Mouse (Mus musculus): ENCODE measurements around the gene Adgrb2.

Adgrb2 gene

DNA sequence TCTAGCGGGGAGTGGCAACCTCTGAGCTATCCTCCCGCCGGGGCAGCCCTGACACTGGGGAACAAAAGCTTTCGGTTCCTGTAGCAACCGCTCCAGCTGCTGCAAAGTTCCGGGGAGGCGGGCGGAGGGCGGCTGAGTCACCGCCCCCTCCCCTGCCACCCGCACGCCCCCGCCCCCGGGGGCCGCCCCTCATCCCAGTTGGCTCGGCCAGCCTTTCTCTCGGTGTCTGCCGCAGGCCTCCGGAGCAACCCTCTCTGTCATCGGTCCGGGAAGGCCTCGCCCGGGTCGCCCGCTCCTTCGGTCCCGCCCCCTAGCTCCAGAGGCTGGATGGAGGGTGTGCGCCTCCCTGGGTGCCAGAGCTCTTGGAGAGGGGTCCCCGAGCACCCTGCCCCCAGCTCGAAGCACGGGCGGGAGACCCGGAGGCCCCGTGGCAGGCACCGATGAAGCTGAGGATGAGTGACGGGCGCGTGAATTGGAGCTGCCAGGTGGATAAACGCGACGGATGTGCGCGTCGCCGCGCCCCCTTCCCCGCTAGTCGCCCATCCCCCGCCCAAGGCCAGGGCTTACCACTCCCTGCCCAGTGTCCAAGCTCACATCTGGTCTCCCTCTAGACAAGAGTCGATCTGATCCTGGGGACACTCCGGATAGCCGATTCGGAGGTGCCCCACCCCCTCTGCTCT is 3.3 kb downstream of the Adgrb2 start:
- DNase-seq (ENCODE audit: low spot score in 2 of 2) = no peak

DNA sequence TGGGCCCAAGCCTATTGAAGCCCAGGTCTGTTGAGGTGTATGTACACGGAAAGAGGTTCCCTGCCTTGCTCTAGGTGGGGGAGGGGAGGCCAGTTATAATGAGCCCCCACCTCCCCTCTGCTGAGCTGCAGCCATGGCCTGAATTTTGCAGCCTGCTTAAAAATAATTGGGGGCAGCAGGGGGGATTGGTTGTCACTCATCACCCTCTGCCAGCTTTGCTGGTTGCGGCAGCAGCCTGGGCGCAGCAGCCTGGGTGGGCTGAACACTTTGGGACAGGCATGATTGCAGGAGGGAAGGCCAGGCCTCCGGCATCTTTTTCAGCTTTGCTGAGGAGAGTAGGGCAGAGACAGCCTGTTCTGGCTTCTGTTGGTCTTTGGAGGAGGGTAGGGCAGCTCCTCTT is 5.3 kb downstream of the Adgrb2 start:
- no peak for DNase-seq (ENCODE audit: low spot score in 2 of 2)

DNA sequence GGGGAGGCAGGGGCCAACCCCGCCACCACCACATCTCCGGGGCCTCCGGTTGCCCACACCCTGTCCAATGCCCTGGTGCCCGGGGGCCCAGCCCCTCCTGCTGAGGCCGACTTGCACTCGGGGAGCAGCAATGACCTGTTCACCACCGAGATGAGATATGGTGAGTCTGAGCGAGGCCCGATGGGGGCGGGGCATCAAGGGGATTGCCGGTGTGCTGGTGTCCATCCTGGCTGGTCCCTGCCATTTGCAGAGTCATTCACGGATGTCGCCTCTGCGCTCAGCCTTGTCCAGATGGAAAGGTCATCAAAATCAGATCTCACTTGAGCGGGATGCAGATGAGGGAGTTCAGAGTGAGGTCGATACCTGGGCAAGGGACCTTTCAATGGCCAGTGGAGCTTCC is 8.1 kb downstream of the Adgrb2 start:
- DNase-seq (ENCODE audit: low spot score in 2 of 2) = no peak

DNA sequence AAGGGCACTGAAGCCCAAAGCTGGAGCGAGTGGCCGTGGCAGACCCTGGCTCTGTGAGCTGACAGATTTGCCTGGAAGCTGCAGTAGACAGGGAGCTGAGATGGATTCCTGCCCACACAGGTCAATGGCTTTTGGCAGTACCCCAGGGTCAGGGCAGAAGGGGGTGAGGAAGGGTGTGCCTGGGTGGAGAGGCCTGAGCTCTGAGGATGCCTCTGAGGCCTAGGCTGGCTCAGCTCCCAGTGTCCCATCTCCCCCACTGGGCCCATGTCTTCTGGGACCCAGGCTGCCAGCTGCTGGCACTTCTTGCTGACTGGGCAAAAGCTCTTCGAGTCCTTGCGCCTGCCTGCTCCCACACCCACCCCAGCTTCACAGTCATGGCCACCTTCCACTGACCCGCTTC is 8.5 kb downstream of the Adgrb2 start:
- no peak for DNase-seq (ENCODE audit: low spot score in 2 of 2)

DNA sequence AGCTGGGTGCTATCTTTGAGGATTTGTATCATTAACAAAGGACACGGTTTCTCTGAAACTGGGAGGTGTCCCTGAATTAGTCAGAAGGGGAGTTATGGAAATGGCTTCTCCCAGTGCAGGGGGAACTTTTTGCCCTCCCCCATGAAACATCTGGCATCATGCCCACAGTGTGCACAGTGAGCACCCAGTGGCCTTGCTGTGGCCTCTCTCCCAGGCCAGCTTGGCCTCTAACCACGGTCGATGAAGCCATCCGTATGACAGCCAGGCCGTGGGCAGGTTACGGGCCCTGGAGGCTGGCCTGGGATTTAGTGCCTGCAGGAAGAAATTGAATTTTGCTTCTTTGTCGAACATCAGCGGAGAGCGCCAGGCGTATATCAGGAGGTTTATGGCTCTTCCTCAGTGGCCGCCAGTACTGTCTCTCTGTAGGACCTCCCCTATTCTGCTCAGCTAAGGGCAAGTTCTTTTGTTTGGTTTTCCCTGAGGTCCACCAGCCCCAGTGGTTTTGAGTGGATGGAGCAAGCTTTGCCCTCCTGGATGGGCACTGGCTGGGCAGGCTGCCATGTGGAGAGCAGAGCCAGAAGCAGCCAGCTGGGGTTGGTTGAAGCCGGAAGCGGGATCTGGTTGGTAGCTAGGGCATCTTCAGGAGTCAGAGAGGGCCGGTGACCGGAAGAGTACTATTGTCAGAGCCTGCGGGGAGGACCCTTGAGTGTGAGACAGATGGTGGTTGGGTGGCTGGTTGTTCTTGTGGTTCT is 9.4 kb downstream of the Adgrb2 start:
- DNase-seq (ENCODE audit: low spot score in 2 of 2) = peak in 1 of 2 experiments; percentile 51

DNA sequence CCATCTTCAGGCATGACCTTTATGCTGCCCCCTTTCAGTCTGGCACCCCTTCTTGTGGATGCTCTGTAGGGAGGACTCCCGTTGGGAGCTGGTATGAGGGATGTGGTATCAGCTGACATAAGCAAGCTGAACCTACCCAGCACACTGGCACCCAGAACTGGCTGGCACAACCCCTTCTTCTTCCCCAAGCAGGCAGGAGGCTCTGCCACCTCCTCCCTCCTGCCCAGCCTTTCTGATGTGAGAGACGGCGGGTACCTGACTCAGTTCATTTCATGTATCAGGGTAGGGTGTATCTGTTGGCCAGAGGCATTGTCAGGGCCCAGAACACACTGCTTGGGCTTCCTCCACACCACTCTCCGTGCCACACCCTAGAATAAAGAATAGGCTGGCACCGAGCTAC is 10.1 kb downstream of the Adgrb2 start:
- DNase-seq (ENCODE audit: low spot score in 2 of 2) = no peak

DNA sequence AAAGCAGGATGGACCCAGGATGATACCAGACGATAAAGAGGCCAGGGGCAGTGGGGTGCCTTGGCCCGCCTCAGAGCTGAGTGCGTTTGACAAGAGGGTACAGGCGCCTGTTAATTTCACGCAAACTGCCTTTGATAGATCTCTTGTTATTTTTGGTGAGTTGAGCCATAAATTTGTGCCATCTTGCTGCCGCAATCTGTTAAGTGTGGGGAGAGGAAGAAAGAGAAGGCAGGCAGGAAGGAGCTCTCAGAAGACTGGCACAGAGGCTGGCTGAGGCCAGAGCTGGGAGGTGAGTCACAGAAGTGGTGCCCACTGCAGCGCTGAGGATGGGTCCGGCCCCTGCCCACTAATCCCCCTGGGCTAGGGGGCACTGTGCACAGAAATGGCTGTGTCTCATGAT is 10.6 kb downstream of the Adgrb2 start:
- peak in 1 of 2 experiments; percentile 49 for DNase-seq (ENCODE audit: low spot score in 2 of 2)

DNA sequence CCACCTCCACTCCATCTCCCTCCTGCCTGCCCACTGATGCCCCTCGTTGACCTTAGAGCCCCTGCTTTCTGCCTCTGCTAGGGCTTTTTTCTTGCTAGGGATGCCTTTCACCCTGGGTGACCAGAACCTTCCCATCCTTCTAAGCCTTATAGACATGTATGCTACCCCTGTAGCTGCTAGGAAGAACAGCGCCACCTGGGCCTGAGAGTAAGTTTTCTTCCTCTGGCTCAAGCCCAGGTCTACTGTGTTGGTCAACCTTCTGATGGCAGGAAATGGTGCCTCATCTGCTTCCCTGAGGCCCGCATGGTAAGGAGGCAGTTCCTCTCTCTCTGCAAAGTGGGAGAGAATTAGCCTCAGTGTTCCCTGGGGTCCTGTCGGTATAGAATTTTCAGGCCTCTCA is 11.3 kb downstream of the Adgrb2 start:
- no peak for DNase-seq (ENCODE audit: low spot score in 2 of 2)

DNA sequence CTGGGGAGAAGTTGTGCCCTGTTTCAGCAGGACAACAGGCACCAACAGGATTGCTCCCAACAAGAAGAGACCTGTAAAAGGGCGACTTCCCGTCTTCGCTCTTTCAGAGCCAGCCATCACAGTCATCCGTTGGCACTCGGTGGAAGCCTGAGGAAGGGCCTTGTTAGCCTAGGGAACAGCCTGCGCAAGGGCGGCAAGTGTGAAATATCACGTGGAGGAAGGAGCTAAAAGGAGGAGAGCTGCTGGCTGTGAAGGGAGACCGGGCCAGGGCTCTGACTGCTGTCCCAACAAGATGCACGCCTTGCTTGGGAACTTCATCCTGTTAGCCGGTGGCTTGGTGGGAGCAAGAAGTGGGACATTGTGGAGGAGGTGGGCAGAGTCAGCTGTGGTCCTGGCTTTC is 13.5 kb downstream of the Adgrb2 start:
- peak in 1 of 2 experiments; percentile 79 for DNase-seq (ENCODE audit: low spot score in 2 of 2)

DNA sequence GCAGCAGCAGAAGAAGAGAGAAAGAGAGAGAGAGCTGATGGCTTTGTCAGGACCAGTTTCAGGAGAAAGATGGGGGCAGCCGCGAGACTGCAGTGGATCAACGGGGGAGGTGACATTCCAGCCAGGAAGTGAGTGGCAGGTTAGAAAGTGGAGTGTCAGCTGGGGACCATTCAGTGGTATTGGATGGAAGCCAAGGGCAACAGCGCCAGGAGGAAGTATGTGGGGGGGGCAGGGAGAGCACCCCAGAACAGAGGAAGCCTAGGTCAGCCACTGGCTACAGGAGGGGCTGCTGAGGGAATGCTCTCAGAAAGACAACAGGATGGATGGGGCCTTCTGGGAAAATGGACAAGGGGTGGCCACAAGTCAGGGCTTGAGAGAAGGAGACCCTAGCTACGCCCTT is 17.0 kb downstream of the Adgrb2 start:
- no peak for DNase-seq (ENCODE audit: low spot score in 2 of 2)

DNA sequence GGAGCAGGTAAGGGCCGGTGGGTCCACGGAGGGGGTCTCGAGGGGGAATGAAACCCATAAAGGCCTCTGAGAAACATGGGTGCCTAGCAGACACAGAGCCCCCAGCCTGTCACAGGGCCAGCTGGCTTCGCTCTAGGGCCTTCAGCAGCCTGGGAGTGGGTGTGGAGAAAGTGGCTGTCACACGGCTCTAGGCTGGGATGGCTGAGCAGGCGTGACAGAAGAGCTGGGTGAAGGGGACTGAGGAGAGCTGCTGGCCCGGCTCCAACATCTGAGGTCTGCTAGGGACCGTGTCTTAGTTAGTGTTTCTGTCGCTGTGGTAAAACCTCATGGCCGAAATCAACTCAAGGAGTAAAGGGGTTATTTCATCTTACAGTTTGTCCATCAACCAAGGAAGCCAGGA is 17.5 kb downstream of the Adgrb2 start:
- peak in 1 of 2 experiments; percentile 63 for DNase-seq (ENCODE audit: low spot score in 2 of 2)

DNA sequence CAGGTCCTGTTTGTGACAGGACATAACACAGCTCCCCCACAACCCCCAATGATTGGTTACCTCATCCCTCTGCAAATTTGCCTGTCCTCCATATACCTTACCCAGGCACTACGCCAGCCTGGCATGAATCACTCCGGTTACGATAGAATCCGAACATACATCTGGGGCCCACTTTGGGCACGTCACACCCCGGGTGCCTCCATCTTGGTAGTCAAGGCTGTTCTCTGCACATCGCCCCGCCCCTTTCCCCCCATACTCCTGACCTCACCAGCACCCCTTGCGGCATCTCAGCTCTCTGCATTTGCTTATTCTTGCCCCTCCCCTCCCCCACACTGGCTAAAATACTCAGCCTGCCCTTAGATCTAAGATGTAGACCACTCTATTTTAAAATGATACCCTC is 20.9 kb downstream of the Adgrb2 start:
- DNase-seq (ENCODE audit: low spot score in 2 of 2) = no peak

DNA sequence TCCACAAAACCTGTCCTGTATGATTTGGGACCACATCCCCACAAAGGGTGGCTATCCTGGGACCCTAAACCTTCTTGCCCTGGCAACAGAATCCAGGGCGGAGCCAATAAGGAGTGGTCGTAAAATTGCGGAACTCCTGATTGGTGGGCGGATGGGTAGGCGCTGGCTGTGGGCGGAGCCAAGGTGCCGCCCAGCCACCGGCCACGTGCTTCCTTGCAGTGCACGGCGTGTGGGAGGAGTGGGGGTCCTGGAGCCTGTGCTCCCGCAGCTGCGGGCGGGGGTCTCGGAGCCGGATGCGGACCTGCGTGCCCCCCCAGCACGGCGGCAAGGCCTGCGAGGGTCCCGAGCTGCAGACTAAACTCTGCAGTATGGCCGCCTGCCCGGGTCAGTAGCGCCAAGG is 21.9 kb downstream of the Adgrb2 start:
- DNase-seq (ENCODE audit: low spot score in 2 of 2) = no peak

DNA sequence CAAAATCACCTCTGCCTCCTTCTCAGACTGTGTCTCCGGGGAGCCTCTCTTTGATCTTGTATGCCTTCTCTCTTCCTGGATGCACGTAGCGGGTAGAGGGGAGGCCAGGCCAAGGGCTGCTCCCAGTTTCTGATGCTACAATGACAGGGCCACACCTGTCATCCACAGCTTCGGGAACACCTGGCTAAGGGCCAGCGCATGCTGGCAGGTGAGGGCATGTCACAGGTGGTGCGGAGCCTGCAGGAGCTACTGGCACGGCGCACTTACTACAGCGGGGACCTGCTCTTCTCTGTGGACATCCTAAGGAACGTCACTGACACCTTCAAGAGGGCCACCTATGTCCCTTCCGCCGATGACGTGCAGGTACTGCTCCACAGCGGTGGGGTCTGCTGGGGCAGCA is 24.4 kb downstream of the Adgrb2 start:
- no peak for DNase-seq (ENCODE audit: low spot score in 2 of 2)

DNA sequence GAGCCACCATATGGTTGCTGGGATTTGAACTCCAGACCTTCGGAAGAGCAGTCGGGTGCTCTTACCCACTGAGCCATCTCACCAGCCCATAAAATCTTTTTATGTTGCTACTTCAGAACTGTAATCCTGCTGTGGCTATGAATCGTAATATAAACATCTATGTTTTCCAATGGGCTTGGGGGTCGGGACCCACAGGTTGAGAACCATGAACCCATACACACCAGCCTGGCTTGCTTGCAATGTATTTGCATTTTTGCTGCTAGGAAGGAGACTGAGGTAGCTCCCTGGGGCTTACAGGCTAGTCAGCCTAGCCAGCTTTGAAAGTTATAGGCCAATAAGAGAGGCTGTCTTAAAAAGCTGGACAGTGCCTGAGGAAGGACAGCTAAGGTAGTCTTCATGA is 26.1 kb downstream of the Adgrb2 start:
- no peak for DNase-seq (ENCODE audit: low spot score in 2 of 2)

DNA sequence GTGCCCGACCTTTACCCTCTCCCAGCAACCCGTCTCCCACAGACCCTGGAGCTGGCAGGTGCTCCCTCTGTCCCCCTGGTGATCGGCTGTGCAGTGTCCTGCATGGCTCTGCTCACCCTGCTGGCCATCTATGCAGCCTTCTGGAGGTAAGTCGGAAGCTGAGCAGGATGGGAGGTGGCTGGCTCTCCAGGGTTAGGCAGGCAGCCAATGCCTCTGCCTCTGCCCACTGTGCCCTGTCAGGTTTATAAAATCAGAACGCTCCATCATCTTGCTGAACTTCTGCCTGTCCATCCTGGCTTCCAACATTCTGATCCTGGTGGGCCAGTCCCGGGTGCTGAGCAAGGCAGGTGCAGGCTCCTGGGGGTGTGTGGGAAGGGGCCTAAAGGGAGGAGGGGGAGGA is 27.6 kb downstream of the Adgrb2 start:
- DNase-seq (ENCODE audit: low spot score in 2 of 2) = no peak

DNA sequence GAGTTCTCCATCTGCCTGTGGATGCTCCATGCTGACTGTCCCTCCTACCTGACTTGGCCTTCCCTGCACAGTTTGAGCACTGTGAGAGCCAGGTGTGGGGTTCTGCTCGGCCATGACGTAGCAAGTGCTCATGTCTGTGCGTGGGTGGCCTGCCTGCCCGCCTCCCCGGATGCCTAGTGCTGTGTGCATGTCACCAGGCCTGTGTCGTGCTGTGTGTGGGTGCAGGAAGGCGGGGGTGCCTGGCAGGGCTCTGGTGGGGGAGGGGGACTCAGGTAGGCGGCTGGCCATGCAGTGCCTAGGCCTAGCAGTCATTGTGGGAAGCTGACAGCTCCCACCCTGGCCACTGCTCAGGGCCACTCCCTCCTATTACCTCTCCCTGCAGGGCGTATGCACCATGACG is 28.4 kb downstream of the Adgrb2 start:
- peak; percentile 72 to 87 for DNase-seq (ENCODE audit: low spot score in 2 of 2)

DNA sequence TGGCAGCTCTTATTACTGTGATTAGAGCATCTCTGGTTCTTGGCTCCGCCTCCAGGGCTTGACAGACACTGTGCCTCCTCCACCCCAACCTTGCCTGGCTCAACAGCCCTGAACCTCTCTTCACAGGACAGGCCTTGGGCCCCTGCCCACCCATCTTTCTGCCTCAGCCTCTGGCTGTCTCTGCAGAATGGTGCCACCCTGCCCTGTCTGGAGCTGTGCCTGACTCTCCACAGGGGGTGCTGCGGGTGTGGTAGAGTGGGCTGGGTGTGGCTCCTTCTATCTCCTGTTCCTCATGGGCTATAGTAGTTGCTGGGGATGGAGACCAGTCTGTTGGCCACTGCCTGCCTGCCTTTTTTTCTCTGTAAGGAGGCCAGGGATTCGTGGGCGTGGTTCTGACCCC is 31.3 kb downstream of the Adgrb2 start:
- no peak for DNase-seq (ENCODE audit: low spot score in 2 of 2)

DNA sequence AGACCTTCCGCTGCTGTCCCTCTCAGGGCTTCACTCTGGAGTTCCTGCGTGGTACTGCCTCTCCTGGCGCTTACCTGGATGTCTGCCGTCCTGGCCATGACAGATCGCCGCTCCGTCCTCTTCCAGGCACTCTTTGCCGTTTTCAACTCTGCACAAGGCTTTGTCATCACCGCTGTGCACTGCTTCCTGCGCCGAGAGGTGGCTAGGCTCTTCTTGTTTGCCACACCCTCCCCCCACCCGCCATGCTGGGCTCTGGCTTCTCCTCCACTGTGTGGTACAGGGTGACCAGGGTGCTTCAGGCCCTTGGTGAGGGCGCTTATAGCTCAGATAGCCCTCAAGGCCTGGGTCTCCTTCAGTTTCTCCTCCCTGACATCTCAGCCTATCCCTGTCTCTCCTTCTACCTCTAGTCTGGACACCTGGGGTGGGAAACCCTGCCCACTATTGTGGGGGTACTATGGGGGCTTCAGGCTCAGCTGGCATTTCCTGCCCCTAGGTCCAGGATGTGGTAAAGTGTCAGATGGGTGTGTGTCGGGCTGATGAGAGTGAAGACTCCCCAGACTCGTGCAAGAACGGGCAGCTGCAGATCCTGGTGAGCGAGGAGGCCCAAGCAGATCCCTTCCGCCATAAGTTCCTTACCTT is 32.5 kb downstream of the Adgrb2 start:
- DNase-seq (ENCODE audit: low spot score in 2 of 2) = no peak

DNA sequence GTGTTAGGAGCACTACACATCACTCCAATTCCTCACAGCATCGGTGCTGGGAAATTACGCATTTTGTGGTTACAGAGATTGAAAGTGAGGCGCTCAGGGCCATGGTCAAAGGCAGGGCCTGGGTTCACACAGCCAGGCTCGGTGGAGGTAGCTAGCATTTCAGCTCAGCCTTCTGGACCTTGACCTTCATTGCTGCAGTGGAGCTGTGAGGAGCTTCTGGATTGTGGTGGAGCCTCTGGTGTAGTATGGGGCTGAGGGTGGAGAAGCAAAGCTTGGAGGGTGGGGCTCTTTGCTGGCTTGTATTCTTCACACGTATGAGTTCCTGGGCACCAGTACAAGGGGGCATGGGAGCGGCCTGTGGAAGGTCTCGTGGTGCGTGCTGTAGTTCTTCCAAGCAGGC is 38.3 kb downstream of the Adgrb2 start:
- DNase-seq (ENCODE audit: low spot score in 2 of 2) = no peak

DNA sequence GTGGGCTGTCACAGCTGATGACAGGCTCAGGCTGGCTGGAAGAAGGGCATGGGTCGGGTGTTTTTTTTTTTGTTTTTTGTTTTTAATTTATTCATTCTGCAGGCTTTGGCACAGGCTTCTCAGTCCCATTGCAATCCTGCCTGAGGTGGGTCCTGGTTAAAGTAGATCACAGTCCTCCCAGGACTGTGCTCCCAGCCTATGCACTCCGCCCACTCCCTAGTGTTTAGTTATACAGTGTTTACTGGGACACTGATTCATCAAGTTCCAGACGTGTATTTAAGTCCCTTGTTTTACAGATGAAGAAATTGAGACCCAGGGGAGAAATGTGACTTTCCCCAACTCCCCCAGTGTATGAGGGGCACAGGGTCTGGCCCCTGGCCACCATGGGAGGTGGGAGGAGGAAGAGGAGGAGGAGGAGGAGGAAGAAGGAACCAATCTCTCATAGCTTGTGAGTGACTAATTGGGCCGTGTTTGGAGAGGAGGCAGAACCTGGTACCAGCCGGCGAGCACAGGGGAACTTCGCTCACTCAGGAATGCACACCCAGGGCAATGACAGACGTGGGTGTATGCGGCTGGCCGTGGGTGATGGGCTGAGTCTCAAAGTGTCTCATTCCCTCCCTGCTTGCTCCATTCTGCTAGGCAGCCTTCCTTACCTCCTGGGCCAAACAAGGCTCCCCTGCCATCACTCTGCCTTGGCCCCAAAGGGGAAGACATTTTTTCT is 39.0 kb downstream of the Adgrb2 start:
- peak in 1 of 2 experiments; percentile 70 for DNase-seq (ENCODE audit: low spot score in 2 of 2)

DNA sequence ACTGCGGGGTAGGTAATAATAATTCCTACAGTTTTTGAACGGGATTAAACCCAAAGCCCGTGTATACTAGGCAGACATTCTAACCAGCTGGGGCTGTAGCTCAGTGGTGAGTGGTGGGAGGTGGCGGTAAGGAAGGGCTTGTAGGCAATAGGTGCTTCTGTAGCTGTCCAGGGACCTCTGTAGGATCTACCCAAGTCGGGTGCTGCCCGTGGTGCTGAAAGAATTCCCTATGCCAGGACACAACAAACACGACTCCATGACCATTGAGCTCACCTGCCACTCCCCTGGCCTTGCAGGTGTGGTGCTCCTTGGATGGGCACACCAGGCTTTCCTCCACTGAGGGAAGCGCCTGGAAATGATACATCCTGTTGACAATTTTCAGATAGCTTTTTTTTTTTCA is 40.9 kb downstream of the Adgrb2 start:
- DNase-seq (ENCODE audit: low spot score in 2 of 2) = no peak

All from left cerebral cortex, adult 9 months (tissue).